Mouse (Mus musculus): ENCODE data around the gene Gm17087. TPM values are rescaled to one million over a fixed set of nuclear protein-coding genes. Genes with fewer than 3 reads are reported as not detected.

Gm17087 gene
- polyA plus RNA-seq, 1 experiment from 2014 or later: not detected

Other genes starting within 250 kb of the Gm17087 start
- 11.5 and 12.8 TPM in 2 replicates for gene Prr18, start 229.5 kb downstream of the Gm17087 start, polyA plus RNA-seq (2015; fragmentation: Nextera tagmentation; extraction: Ambion mirVana)
- 0.51 and 0.63 TPM in 2 replicates for gene T2, start 211.0 kb downstream of the Gm17087 start, polyA plus RNA-seq (2015; fragmentation: Nextera tagmentation; extraction: Ambion mirVana)
- 0.46 and 0.54 TPM in 2 replicates for gene T, start 132.5 kb downstream of the Gm17087 start, polyA plus RNA-seq (2015; fragmentation: Nextera tagmentation; extraction: Ambion mirVana)
- 21.5 and 21.9 TPM in 2 replicates for gene Pde10a, start 41.6 kb downstream of the Gm17087 start, polyA plus RNA-seq (2015; fragmentation: Nextera tagmentation; extraction: Ambion mirVana)

Measured in forebrain, embryonic 15.5 days (tissue).